Mouse (Mus musculus): ENCODE data around the gene Cpeb4.

The Cpeb4 gene

GRCm38 (mm10) chr11:31902251-31903001, 30.4 kb downstream of the Cpeb4 start:
- DNase-seq: no peak

DNA sequence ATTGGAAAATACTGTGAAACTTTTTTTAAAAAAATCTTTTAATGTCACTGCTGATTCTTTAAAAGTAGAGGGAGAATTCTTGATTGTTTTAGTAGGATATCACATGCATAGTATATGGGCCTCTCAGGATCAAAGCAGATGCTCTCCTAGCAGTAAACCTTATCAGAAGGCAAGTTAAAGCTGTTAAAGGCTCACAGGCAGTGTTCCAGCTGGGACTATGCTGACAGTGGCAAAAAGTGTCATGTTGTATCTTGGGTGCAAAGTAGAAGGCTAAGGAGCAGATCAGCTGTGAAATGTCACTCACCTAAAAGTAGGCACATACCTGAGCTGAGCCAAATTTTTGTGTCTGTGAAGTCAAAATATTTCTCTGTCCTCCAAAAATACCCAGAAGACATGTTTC, 34.5 kb downstream of the Cpeb4 start:
- no peak for DNase-seq

DNA sequence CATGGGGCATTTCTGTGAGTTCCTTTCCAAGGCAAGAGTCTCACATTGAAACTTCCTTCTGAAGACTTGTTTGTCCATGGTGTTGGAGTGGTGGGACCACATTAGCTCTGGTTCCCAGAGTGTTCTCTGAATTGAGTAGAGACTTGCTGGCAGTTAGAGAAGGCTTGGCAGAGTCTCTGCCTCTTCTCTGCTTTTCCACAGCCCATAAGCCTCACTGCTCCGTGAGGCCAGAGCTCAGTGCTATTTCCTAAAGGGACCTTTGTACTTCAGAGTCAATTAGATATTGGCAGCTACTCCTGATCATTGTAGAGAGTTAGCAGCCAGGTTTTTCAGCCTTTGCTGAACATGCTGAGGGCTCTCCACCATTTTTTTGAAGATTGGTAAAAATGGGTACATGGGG, 35.6 kb downstream of the Cpeb4 start:
- DNase-seq: no peak

DNA sequence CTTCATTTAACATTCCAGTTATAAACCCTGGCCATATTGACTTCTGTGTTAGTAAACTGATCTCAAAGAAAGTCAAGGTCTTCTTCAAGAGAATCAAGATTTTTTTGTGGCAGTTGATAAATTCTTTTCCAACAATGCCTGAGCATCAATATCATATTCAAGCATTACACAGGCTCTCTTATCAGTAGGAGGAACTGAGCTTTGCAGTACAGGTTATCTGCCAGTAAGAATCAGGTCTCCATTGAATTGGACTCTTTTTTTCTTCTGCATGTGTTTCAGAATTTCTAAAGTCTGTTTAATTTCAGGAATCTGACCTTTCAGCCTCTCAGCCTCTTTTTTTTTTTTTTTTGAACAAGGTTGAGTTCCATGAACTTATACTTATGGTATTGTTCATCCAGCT, 40.9 kb downstream of the Cpeb4 start:
- no peak for DNase-seq

- no peak for DNase-seq
Observed at GRCm38 (mm10) chr11:31917769-31918168, 45.8 kb downstream of the Cpeb4 start.

- DNase-seq: no peak
Observed at GRCm38 (mm10) chr11:31930051-31930450, 58.0 kb downstream of the Cpeb4 start.

DNA sequence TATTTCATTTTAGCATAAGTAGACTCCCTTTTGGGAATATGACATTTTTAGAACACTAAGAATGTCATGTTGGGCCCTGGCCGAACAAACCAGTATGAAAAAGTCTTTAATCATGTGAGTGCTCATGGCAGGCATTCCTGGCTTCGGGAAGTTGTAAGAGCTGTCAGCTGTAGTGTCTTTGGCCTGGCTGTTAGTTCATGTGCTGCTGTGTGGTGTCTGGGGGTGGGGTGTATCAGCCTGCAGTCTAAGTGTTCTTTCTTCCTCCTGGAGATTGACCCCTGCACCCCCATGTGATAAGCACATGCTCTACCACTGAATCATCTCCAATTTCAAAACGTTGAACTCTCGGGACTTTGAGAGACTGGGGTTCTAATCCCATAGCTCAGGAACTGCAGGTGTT, 63.6 kb downstream of the Cpeb4 start:
- DNase-seq: no peak

DNA sequence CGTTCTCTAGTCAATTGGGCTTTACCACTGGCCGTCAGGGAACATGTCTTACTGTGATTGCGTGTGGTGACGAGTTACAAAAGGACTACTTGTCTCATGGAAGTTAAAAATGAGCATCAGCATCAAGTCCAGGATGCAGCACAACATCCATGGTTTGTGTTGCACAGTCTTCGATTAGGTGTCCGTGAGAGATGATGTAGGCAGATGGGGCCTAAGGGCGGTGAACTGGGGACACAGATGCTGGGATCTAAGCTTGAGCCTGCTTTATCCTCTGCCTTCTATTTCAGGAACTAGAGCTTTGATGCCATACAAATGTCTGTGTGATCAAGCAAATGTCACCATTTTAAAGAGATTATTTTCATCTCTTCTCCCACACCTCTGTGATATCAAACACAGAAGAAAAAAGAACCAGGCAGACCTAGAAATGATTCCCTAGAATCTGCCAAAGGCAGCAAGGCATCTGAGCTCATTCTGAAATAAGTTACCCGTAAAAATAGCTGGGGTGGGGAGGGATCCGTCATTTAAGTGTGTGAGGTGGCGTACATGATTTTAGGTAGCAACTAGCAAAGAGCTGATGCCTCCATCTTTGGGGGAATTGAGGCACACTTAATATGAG, 65.0 kb downstream of the Cpeb4 start:
- no peak for DNase-seq

GRCm38 (mm10) chr11:31940898-31941639, 69.1 kb downstream of the Cpeb4 start:
- peak; percentile 82 for DNase-seq

DNA sequence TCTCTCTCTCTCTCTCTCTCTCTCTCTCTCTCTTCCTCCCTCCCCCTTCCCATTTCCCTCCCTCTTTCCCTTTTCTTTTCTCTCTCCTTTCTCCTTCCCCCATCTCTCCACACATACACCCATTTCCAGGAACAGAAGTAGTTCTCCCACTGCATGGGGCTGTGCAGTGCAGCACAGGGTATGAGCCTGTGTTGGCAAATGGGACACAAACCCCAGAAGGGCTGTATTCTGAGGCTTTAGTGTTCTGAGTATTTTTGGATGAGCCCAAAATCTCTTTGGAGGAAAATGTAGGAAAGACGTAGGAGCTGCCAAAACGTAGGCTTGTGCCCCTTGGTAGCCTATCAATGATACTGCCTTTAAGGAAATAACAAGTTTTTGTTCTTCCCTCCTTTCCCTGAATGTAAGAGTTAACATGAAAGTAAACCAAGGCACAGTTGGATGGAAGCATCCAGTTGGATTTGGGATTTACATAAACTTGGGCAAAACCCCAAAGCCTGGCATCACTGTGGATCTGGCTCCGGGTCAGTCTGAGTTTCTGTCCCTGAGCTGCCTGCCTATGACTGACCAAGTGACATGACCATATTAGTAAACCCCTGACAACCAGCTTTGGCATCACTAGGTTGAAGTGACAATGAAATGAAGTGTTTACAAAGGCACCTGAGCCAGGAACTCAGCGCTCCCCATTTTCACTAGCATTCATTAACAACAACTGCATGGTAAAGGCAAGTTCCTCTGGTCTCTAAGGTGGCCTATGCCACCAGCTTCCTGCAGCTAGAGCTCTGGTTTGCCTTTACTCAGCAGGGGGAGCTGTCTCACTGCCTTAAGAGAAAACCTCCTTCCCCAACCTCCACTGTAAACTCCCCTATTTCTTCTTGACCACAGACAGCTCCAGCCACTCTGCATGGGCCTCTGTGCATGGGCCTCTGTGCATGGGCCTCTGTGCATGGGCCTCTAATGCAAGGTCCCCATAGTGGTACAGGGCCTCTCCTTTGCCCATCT, 69.9 kb downstream of the Cpeb4 start:
- DNase-seq: no peak

GRCm38 (mm10) chr11:31945471-31945870, 73.5 kb downstream of the Cpeb4 start:
- no peak for DNase-seq

DNA sequence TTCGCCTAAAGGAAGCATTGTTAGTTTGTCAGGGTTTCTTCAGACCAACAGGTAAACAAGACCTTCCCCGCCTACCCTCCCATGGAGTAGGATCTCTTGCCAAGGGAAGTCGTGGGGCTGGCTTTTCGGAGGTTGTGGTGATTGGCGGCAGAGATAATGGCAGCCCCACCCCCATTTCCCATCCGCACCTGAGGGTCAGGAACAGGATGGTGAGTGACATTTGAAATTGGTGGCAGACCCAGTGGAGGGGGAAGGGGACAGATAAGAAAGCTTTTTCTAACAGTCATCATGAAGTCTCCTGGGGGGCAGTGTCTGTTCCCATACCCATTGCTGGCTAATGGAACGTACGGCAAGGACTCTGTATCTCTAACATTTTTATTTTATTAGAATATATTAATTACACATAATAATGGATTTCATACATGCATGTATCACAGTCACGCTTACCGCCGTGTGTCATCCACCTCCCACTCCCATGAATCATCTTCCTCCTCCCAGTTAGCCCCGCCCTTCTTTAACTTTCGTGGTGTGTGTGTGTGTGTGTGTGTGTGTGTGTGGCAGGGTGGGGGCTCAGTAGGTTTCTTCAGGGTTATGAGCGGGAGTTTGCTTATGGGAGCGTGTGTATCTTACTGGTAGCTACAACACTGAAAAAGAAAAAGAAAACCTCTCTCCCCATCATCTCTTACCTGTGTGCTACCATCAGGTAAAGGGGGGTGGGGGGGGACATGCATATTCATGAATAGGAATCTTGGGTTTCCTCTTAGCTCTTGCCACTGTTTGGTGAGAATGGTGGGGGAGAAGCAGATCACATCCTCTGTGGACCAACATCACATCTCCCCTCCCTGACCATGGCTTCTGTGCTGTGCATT, 76.7 kb downstream of the Cpeb4 start:
- no peak for DNase-seq

- peak; percentile 82 for DNase-seq
Observed at GRCm38 (mm10) chr11:31949331-31949785, 77.3 kb downstream of the Cpeb4 start.

DNA sequence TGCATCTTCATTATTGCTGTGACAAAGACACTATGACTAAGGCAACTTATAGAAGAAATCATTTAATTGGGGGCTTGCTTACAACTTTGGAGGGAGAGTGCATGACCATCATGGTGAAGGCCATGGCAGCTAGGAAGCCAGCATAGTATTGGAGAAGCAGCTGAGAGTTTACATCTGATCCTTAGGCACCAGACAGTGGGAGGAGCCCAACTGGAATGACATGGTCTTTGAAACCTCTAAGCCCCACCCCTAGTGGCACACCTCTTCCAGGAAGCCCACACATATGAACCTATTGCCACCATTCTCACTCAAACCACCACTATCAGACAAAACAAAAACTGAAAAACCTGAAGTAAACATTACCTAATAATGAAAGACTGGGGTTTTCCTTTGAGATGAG, 88.1 kb downstream of the Cpeb4 start:
- DNase-seq: no peak

DNA sequence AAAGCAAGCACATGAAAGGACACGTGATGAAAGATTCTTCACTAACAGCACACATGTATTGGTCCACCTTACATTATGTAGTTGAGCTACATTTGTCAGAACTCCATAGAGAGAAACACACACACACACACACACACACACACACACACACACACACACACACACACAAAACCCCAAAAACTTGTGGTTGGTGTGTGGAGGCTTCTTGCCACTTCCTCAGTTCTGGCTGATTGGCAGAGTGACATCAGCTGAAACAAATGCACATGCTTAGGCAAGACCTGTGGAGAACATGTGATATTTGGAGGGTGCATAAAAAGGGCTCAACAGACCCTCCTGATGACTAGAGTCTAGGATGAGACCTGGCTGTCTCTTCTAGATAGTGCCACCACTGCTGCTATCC, 92.0 kb downstream of the Cpeb4 start:
- DNase-seq: no peak

DNA sequence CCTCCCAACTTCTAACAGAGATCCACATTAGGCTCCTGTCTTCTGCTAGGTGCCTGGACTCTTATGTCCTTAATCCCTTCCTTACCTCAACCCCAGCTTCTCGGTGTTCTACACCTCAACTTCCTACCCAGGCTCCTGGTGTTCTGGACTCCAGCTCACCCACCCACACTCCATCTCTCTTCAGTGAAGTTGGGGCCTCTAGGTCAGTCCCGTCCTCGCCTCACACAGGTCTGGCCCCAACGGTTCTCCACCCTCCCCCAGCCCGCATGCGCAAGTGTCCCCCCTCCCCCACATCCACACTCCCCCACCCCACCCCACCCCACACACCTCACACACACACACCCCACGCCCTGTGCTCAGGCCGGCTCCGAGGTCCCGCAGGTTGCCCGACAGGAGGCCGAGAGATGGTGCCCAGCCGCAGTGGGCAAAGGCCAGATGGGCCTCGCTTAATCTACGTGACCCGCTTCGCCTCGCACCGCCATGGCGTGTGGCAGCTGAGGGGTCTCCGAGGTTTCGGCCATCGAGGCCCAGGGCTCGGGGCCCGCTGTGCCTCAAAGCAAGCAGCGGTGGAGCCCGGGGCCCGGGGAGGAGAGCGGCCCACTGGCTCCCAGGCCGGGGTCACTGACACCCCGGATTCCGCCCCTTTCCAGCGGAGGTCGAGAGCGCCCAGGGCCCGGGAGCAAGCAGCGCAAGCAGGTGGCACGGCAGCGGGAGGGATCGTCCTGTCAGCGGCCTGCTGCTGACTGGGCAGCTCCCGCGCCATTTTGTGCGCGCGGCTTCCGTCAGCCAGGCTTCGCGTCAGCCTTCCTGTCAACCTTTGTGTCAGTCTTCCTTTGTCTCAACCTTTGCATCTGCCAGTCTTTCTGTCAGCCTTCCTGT, 93.5 kb downstream of the Cpeb4 start, which contains the start of gene 4930524B15Rik:
TSS of gene 4930524B15Rik (plus strand) at position 337 of the 879 bp plus-strand sequence.
- no peak for DNase-seq

DNA sequence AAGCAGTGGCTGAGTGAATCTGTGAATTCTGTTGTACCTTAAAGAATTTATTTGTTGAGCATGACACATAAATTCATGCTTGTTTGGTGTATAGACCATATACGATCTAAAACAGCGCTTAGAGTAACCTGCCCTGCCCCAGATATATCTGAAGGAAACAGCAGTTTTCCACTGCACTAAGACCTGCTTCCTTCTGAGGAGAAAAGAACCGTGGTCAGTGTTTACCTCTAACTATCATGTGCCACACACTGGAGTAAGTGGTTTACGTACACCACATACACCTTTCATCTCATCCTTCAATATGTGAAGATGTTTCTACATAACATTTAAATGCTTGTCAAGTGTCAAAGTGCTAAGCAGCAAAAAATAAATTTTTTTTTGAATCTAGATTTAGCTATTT, 102.1 kb downstream of the Cpeb4 start:
- no peak for DNase-seq

GRCm38 (mm10) chr11:31974826-31975225, 102.8 kb downstream of the Cpeb4 start:
- no peak for DNase-seq

- no peak for DNase-seq
Observed at GRCm38 (mm10) chr11:31975678-31976077, 103.7 kb downstream of the Cpeb4 start.

GRCm38 (mm10) chr11:31976137-31976536, 104.1 kb downstream of the Cpeb4 start:
- DNase-seq: no peak
